Mouse (Mus musculus): ENCODE results near the gene Adgrf3.

DNA sequence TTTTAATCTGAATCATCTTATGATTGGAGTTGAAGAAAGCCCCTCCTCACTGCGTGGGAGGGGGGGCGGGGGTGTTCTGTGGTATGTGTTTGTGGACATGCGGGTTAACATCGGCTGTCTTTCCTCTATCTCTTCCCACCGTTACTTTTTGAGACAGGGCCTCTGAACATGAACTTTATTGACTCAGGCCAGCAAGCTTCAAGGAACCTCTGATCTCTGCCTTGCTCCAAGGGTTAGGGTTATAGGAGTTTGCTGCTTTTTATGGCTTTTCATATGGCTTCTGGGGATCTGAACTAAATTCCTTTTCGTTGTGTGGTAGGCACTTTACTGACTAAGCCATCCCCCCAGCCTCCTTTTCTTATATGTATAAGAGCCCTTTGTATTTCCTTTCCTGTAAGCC lies 43.2 kb downstream of the Adgrf3 start:
- TF ChIP-seq EP300 (IDR thresholded peaks at IDR 0.05; ENCODE audit: low read depth) = no peak
- TF ChIP-seq CTCF (IDR thresholded peaks at IDR 0.05; ENCODE audit: low read depth) = no peak

Data from heart, postnatal 0 days (tissue).